9 mouse cellular contexts compared by ENCODE assay signal in genomic region chr14:46893961-46894360, GRCm38 (mm10).
"Had no signal": no experiment of that assay in that cellular context is flagged by ENCODE, and none has a peak within 500 bp of the region (broad histone marks: within the 10 kb centered on the region; RNA-seq: fewer than 3 reads in every experiment).

No protein-coding gene starts in this region.

- ATAC-seq: midbrain, embryonic 13.5 days had no signal

- H3K4me2 ChIP-seq: kidney, embryonic 15.5 days; midbrain, embryonic 13.5 days had no signal

- H3K4me3 ChIP-seq: kidney, embryonic 15.5 days; midbrain, embryonic 13.5 days had no signal

- DNase-seq: kidney, postnatal 14 days; left cerebral cortex, postnatal 4 days; lung, adult 18-20 months; right cerebral cortex, adult 18-20 months; right cerebral cortex, postnatal 25 days; thymus, postnatal 36 days had no signal

- H3K27me3 ChIP-seq: kidney, embryonic 15.5 days; midbrain, embryonic 13.5 days had no signal

- H3K9me3 ChIP-seq: kidney, embryonic 15.5 days; midbrain, embryonic 13.5 days had no signal

- H3K9ac ChIP-seq: kidney, embryonic 15.5 days; liver, embryonic 14.5 days; midbrain, embryonic 13.5 days had no signal

- H3K27ac ChIP-seq: kidney, embryonic 15.5 days; liver, embryonic 14.5 days; midbrain, embryonic 13.5 days had no signal

- H3K36me3 ChIP-seq: kidney, embryonic 15.5 days; midbrain, embryonic 13.5 days had no signal

- H3K4me1 ChIP-seq: kidney, embryonic 15.5 days; midbrain, embryonic 13.5 days had no signal
